Mouse (Mus musculus) adrenal gland, adult 10 weeks (tissue): ENCODE data around the gene Psmb1. TPM values are rescaled to one million over a fixed set of nuclear protein-coding genes. Genes with fewer than 3 reads are reported as not detected.

Experiments used
- polyA plus RNA-seq: library from polyadenylated mRNA; stranded (reverse); fragments of 350-450 nt; fragmentation: Illumina TruSeq; extraction: RNeasy Lipid Tissue Mini Kit (QIAGEN cat#74804); gene quantifications from one replicate; pipeline ENCODE4 v1.2.3, GENCODE M21; 2014; ENCODE audit warnings: low read depth, low replicate concordance

Gene Psmb1
- 196 TPM for polyA plus RNA-seq

DNA sequence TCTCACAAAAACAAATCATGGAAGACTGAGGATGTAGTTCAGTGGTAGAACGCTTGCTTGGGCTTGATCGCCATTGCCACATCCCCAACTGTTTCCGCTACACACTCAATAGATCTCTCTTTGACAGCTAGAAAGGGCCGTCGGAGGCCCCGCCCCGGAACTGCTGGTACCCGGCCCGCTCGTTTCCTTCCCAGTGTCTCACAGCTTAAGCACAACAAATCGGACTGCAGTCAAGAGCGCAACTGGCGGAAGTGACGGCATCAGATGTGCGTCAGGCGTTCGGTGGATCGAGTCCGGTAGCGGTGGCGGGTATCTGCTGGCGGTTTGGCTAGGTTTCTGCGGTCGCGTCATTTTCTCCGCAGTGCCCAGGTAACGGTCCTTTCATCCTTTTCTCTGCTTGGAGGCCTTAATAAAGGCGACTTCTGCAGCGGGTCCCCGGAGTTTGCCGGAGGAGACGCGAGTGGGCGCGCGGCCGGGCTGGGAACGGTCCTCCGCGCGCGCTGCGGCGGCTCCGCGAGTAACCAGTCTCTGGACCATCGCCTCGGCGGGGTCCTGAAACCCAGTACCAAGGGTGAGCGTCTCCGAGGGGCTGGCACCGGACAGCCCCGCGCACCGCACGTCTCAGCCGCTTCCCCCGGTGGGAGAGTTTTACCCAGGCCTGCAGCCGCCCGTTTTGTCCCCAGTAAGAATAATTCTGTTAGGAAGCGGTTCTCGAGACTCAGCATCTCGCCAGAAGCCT, at the start of gene Psmb1, which contains the start of gene Tbp:
Psmb1 (minus strand) TSS at position 96 of the 739 bp plus-strand sequence.
Tbp (plus strand) TSS at position 233 of the 739 bp plus-strand sequence.

GRCm38 (mm10) chr17:15526986-15527810, 27.6 kb upstream of the Psmb1 start, which contains the start of gene Pdcd2:
Pdcd2 (minus strand) TSS chr17:15527301.

Other genes with a start within 250 kb of the Psmb1 start
- 1.5 TPM for gene Dll1, start 122.9 kb downstream of the Psmb1 start, polyA plus RNA-seq
- 32.5 TPM for gene Fam120b, start 103.5 kb downstream of the Psmb1 start, polyA plus RNA-seq
- gene Tbp, start 137 bp upstream of the Psmb1 start, polyA plus RNA-seq: 82.2 TPM
- gene Pdcd2, start 27.6 kb upstream of the Psmb1 start, polyA plus RNA-seq: 71.6 TPM
- gene Prdm9, start 64.6 kb upstream of the Psmb1 start, polyA plus RNA-seq: 7.6 TPM
- 50.8 TPM for gene Chd1, start 205.2 kb upstream of the Psmb1 start, polyA plus RNA-seq